Mouse (Mus musculus): ENCODE results near the gene Gm5771.
"Not testable (repeated sequence)": the region's sequence is repeated elsewhere in the genome, so short reads cannot be mapped to it uniquely, and the experiment has no call there.

DNA sequence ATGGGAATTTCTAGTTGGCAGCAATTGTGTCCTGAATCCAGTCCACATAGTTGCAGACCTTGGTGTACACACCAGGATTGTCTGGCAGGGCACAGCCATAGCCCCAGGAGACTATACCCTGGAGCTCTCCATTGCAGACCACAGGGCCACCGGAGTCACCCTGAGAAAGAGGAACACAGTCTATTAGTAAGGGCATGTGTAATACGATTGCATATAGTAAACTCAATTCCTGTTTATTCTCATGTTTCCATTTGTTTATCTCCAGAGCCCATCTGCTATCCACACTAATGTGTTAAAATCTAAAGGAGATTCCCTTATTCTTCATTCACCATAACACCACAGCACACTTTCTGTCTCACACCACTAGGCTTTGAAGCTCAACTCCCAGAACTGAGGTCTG, 50.1 kb downstream of the Gm5771 start:
- not testable (repeated sequence) for TF ChIP-seq CTCF (IDR thresholded peaks at IDR 0.05); EP300 (IDR thresholded peaks at IDR 0.05; ENCODE audit: insufficient read depth, low read depth, low read length); POLR2A (IDR thresholded peaks at IDR 0.05; ENCODE audit: insufficient read depth, low read depth, low read length)
